Mouse (Mus musculus) G1E-ER4 (cell line): ENCODE measurements around the gene Rftn2. TPM values are rescaled to one million over a fixed set of nuclear protein-coding genes. Genes with fewer than 3 reads are reported as not detected.

Experiments used
- GATA1 ChIP-seq: IDR thresholded peaks from one replicate; pipeline ENCODE4 v1.8.0; 2012; ENCODE audit warnings: low read length, inconsistent platforms
- polyA plus RNA-seq: library from polyadenylated mRNA; stranded (reverse); fragments of >175 nt; gene quantifications from 2 replicates; pipeline ENCODE4 v1.2.3, GENCODE M21; 2012

Gene Rftn2
- 0.03 TPM in 1 of 2 replicates, not detected in the other for polyA plus RNA-seq

DNA sequence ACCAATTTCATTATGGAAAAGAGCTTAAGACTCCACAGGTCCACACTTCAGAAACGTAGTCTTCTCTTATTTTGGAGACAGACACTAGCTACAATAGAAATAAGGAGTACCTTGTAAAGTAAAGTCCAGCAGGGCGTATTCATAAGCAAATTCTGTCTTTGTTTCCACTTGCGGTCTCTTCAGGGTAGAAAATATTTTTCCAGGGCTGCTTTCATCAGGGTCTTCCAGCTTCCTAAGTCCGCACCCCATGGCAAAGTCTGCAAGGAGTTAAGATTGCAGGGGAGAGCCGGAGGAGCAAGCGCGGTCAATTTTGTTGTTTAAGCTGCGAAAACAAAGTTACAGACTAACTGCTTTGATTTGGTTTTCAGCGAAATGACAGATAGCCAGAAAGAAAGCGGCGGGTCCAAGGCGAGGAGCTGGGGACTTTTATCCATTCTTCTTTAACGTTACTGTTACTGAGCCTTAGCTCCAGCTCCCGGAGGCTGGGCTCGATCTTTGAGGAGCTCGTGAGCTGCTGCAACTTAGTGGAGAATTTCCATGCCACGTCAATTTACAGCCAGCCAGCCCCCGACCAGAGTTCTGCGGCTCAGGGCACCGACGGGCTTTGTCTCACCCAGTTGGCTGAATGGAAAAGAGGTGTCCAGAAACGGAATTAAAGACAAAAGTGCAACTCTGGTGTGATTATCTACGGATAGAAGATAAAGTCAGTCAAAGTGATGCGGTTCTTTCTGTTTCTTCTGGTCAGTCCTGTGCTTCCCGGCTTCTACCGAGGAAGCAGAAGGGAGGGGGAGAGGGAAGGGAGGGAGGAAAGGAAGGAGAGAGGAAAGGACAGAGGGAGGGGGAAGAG lies at the start of gene Rftn2:
Gene Rftn2 (minus strand): TSS at position 772 of the 847 bp plus-strand sequence.
- TF ChIP-seq GATA1: no peak

DNA sequence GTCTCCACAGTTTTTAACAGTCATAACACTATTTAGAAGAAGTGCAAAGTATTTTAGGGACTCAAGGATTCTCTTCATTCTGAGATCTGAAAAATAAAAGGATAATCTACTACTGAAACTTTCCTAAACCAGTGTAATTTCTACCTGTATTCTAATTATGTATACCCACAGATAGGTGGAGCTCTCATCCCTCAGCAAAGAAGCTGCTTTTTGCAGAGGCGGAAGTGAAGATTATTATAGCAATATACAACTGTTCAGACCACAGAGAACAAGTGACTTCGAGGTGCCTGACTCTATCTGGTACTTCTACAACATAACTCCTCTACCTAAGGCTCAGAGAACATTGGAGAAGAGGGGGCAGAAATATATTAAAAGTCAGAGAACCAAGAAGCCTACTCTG lies 38.9 kb upstream of the Rftn2 start:
- TF ChIP-seq GATA1: no peak

DNA sequence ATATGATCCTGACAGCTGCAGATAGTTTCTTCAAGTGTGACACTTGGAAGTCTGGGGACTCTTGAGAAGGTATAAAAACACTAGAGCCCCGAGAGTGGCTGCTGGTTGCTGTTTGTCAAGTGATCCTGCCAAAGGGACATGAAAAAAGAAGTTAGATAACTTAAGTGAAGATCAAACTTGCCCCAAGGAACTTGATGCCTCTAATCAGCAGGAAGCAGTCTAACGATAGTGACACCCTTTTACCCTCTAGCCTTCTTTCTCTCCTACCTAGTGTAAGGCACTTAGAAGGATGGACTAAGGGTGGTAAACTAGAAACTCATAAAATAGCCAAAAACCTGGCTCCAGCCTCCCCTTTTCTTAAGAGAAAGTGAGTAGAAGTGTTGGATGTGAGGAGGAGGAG lies 37.8 kb upstream of the Rftn2 start:
- no peak for TF ChIP-seq GATA1

DNA sequence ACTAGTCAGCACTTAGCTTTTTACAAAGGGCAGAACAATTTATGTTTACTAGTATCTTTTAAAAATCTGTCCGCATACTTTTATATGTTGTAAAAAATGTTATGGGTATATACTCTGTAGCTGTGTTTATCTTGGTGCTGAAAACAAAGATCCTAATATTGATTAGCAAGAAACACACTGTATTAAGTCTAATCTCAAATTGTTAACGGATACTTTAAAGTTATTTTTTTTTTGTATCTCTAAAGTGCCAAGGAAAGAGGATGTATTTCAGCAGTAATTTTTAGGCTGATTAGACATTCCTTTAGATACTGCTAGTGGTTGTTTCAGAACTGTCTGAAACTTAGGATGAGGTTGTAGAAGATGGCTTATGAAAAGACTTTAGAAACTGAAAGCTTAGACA lies 19.8 kb upstream of the Rftn2 start:
- no peak for TF ChIP-seq GATA1

DNA sequence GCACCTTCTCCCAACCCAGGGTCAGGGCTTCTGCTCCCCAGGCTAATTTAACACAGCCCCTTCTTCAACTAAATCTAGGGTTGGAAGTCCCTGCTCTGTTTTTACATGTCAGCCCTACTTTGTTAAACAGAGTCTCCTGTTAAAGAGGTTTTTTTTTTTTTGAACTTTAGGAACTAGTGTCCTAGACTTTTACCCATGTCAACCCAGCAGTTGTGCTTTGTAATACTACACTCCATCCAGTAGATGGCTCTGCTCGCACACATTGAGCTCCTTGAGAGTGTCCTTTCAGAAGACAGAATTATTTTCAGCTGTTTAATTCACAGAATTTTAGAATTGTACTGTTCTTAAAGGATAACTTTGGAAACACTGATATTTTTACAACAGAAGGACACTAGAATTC lies 12.7 kb upstream of the Rftn2 start:
- TF ChIP-seq GATA1: no peak

DNA sequence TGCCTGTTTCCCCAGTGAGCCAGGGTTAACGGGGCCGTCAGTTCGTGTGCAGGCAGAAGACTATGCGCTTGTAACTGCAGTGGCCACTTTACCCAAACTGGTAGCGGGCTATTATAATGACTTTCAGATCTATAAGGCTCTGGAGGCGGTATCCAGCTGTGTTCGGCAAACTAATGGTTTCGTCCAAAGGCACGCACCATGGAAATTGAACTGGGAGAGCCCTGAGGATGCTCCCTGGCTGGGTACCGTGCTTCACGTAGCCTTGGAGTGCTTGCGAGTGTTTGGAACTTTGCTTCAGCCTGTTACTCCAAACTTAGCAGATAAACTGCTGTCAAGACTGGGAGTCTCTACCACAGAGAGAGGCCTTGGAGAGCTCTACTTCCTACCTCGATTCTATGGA lies 11.9 kb upstream of the Rftn2 start:
- no peak for TF ChIP-seq GATA1

- TF ChIP-seq GATA1: no peak
Measured at GRCm38 (mm10) chr1:55237643-55238161, 11.1 kb upstream of the Rftn2 start.

- no peak for TF ChIP-seq GATA1
Measured at GRCm38 (mm10) chr1:55236890-55237642, 10.5 kb upstream of the Rftn2 start, which contains the start of gene Mars2. Gene Mars2 (plus strand): TSS chr1:55237177.

GRCm38 (mm10) chr1:55236487-55236886 lies 9.9 kb upstream of the Rftn2 start:
- TF ChIP-seq GATA1: no peak

DNA sequence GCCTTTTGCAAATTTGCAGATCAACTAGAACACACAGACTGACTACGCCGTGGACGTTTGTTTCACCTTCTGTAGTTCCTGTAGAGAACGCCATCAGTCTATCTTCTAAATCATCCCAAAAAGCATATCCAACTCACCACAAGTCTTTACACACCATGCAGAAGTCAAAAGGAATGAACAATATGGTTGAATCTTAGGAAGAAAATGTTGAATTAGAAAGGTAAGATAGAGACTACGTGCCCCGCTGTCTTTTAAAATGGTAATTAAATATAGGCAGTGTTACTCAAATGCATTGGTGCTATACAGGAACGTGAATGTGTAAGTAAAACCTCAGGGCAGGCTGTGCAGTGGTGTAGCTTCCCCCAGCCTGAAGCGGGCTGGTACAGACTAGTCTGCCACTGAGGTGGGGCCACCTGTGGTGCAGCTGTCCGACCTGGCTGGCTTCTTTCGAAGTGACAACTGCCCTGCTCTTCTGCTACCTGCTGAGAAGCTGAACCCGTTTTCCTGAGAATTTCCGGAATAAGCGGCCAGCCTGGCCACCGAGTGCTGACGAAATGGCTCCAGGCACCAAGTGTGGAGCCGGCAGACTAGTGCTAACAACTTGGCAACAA lies 8.4 kb upstream of the Rftn2 start:
- TF ChIP-seq GATA1: no peak

- TF ChIP-seq GATA1: no peak
Measured at GRCm38 (mm10) chr1:55228256-55228884, 1.8 kb upstream of the Rftn2 start.

DNA sequence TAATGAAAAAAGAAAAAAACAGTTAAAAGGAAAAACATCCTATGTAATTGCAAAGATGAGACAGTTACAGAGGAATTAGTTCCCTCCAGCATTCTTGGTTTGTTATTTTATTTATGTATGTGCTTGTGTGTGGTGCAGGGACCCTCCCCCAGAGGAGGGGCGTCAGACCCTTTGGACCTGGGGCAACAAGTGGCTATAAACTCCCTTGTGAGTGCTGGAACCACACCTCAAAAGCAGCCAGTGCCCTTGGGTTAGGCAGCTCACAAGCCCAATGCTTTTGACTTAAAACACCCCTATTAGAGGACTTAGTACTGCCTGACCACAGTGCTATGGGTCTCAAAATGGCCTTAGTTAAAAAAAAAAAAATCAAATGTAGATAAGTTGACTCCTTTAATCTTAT lies 794 bp upstream of the Rftn2 start:
- no peak for TF ChIP-seq GATA1

- TF ChIP-seq GATA1: no peak
Measured at GRCm38 (mm10) chr1:55225398-55225797, 1.2 kb downstream of the Rftn2 start.

DNA sequence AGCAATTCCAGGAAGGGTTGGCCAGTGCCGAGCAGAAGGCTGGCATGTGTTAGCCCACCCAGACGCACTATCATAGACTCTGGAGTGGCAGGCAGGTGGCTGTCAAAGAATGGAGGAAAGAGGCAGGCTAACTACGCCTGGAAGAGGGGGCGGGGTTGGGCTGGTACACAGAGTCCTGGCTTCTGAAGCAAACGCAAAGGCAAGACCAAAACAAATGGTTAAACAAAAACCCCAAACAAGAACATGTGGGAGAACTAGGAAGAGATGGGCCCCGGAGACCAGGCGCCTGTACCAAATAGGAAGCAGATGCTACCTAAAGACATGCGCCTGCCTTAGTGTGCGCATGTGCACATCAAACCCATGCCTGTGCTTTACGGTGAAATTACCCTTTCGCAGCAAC lies 2.5 kb downstream of the Rftn2 start:
- no peak for TF ChIP-seq GATA1

GRCm38 (mm10) chr1:55223026-55223425 lies 3.6 kb downstream of the Rftn2 start:
- no peak for TF ChIP-seq GATA1

DNA sequence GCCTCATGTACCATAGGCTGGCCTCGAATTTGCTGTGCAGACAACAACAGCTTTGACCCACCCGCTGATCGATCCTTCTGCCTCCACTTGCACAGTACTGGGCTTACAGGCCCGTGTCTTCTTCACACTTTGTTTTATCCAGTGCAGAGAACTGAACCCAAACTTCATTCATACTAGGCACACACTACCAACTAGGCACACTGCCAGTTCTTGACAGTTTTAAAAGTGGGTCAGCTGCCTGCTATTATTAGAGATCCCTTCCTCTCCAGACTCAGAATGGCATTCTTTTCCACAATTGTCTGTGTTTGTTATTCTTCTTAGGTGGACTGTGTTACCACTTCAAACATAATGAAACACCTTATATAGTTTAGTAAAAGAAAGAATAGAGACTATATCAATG lies 5.2 kb downstream of the Rftn2 start:
- no peak for TF ChIP-seq GATA1

- no peak for TF ChIP-seq GATA1
Measured at GRCm38 (mm10) chr1:55217191-55217590, 9.4 kb downstream of the Rftn2 start.
